ENCODE assay signal across 9 mouse cellular contexts in the genomic region with DNA sequence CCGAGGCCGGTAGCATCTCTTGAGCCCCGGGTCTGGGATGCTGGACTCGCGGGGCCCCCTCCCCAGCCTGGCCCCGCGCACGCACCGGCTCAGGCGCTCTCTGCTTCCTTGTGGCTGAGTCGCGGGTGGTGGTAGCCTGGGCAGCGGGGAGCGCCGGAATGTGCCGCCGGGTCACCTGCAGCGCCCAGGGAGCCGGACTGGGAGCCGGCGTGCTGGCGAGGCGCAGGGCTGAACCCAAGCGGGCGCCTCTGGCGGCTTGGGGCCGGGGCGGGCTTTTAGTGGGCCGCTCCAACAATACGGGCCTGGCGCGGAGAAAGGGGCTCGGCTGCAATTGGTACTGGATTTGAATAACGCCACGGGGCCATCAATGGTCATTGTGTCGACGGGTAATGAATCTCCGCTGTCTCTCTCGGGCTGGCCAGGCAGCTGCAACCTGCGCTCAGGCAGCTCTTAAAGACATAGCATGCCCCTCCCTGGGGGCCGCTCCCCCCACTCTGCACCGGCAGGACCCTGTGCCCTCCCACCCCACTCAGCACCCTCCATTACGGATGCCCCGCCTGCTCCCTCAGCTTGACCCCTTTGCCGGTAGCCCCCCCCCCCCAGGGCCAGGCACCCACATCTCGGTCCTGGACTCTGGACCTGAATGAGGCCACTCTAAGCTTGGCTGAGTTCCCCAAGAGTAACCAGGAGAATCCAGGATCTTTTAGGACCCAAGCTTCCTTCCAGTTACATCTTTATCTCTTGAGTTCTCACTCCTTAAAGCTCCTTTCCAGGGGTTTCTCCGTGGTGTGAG. TPM values are rescaled to one million over a fixed set of nuclear protein-coding genes. Genes with fewer than 3 reads are reported as not detected.
A peak's percentile ranks its signal among the peaks of the same experiment; 100 is the strongest.
DNase-seq lines count a peak whose midpoint lies in the region; ATAC-seq lines count a peak whose summit lies in the region.
"Had no signal": no experiment of that assay in that cellular context is flagged by ENCODE, and none has a peak within 500 bp of the region (broad histone marks: within the 10 kb centered on the region; RNA-seq: fewer than 3 reads in every experiment).

No protein-coding gene starts in this region.

- peaks cover 3 to 12% of the 10 kb centered on the region in 2 experiments; a peak in 3 of 4 replicates for H3K4me1 ChIP-seq in heart, embryonic 14.5 days (ENCODE audit: control insufficient read depth in 2 of 2, insufficient read depth in 2 of 2, low read length in 2 of 2)
- H3K4me1 ChIP-seq in hindbrain, embryonic 13.5 days (replicated peaks): peaks cover 77% of the 10 kb centered on the region
- peaks cover 98% of the 10 kb centered on the region for H3K4me1 ChIP-seq in midbrain, embryonic 10.5 days

- peak overlapping the region; percentile 58 for H3K4me2 ChIP-seq in heart, embryonic 14.5 days (ENCODE audit: low read length)
- peak overlapping the region; percentile 77 for H3K4me2 ChIP-seq in hindbrain, embryonic 13.5 days

- H3K9ac ChIP-seq in heart, embryonic 14.5 days (ENCODE audit: low read length): peak overlapping the region; percentile 31; the same call in 1 of the 2 replicates
- H3K9ac ChIP-seq in hindbrain, embryonic 13.5 days: peak overlapping the region; percentile 97

- 10% methylated on average over 47 of the region's 47 CpGs for WGBS in heart, embryonic 14.5 days
- WGBS in hindbrain, embryonic 13.5 days: 1% methylated on average over 46 of the region's 47 CpGs
- WGBS in midbrain, embryonic 10.5 days: 2% methylated on average over 47 of the region's 47 CpGs

- H3K27ac ChIP-seq in heart, embryonic 14.5 days (replicated peaks in 1 of 2; ENCODE audit: control insufficient read depth in 1 of 2, insufficient read depth in 1 of 2, low read depth in 2 of 2, low read length in 2 of 2): no peak overlapping the region
- H3K27ac ChIP-seq in hindbrain, embryonic 13.5 days: peak overlapping the region; percentile 97
- H3K27ac ChIP-seq in midbrain, embryonic 10.5 days (replicated peaks): peak overlapping the region; percentile 100

- intact Hi-C loops in heart, postnatal 14 days (cut with DNase I): no loop called here

- H3K9me3 ChIP-seq in heart, embryonic 14.5 days (ENCODE audit: control insufficient read depth, low read length): no peaks in the 10 kb centered on the region
- H3K9me3 ChIP-seq in hindbrain, embryonic 13.5 days: no peaks in the 10 kb centered on the region
- no peaks in the 10 kb centered on the region for H3K9me3 ChIP-seq in midbrain, embryonic 10.5 days (replicated peaks)

- H3K36me3 ChIP-seq in heart, embryonic 14.5 days (ENCODE audit: control insufficient read depth, insufficient read depth, low read length): peaks cover 24% of the 10 kb centered on the region
- H3K36me3 ChIP-seq in hindbrain, embryonic 13.5 days: peaks cover 14% of the 10 kb centered on the region
- peaks cover 40% of the 10 kb centered on the region for H3K36me3 ChIP-seq in midbrain, embryonic 10.5 days

- peak overlapping the region in 1 of 2 experiments; percentile 27; a peak in 2 of 4 replicates for H3K4me3 ChIP-seq in heart, embryonic 14.5 days (ENCODE audit: control insufficient read depth in 1 of 2, insufficient read depth in 1 of 2, low read depth in 1 of 2, low read length in 2 of 2)
- peak overlapping the region; percentile 80 for H3K4me3 ChIP-seq in hindbrain, embryonic 13.5 days
- H3K4me3 ChIP-seq in midbrain, embryonic 10.5 days: peak overlapping the region; percentile 94

- peaks cover 53% of the 10 kb centered on the region for H3K27me3 ChIP-seq in heart, embryonic 14.5 days (ENCODE audit: control insufficient read depth, insufficient read depth, low read length)
- no peaks in the 10 kb centered on the region for H3K27me3 ChIP-seq in hindbrain, embryonic 13.5 days
- peaks cover 76% of the 10 kb centered on the region for H3K27me3 ChIP-seq in midbrain, embryonic 10.5 days (ENCODE audit: low read depth, poor library complexity, severe bottlenecking)
- H3K27me3 ChIP-seq: CH12.LX had no signal

- no peak for DNase-seq in heart, postnatal 14 days
- DNase-seq in brain, adult 2 months (ENCODE audit: low read depth, low spot score): peak; percentile 88
- peak; percentile 89 for DNase-seq in midbrain, embryonic 10.5 days (ENCODE audit: low spot score)
- DNase-seq in adrenal gland, adult 8-10 months: no peak
- DNase-seq in spleen, postnatal 4 days (ENCODE audit: low spot score in 2 of 2): no peak

- ATAC-seq in heart, embryonic 14.5 days (ENCODE audit: insufficient number of reproducible peaks, insufficient read depth, low FRiP score, low read depth): no peak
- ATAC-seq in hindbrain, embryonic 13.5 days (ENCODE audit: low FRiP score): peak; percentile 47
- ATAC-seq in granulocyte monocyte progenitor cell, adult 5-6 weeks (replicated peaks; ENCODE audit: poor library complexity, severe bottlenecking): no peak

RNA-seq across cellular contexts. Expression of gene Cercam, which starts 22.7 kb away (rescaled TPM):
- polyA plus RNA-seq in heart, embryonic 14.5 days (2014; fragmentation: Nextera tagmentation; extraction: Ambion mirVana): 13.9 and 14.8 TPM in 2 replicates
- total RNA-seq in heart, postnatal 14 days (2021): 10 to 100 TPM in 1 of 2 experiments, 1 to 10 TPM in 1; 9.3 to 10.3 TPM
- 23.8 and 24.9 TPM in 2 replicates for polyA plus RNA-seq in hindbrain, embryonic 13.5 days (2015; fragmentation: Nextera tagmentation; extraction: Ambion mirVana)
- 39.1 and 42.5 TPM in 2 replicates for polyA plus RNA-seq in midbrain, embryonic 10.5 days (2016; fragmentation: Nextera tagmentation; extraction: Ambion mirVana)
- total RNA-seq in adrenal gland, adult 8-10 months (2022): 10 to 100 TPM in 3 of 4 experiments, 1 to 10 TPM in 1; 7.6 to 32.8 (median 18.4) TPM
- total RNA-seq in granulocyte monocyte progenitor cell, adult 5-6 weeks (2014; fragmentation: Nextera tagmentation): 15.2 and 20.0 TPM in 2 replicates
- 4.5 and 6.7 TPM in 2 replicates for total RNA-seq in granulocyte monocyte progenitor cell, adult 5-6 weeks (2017)

RNA-seq across cellular contexts. Expression of gene Urm1, which starts 26.4 kb away (rescaled TPM):
- 14.6 and 17.8 TPM in 2 replicates for polyA plus RNA-seq in heart, embryonic 14.5 days (2014; fragmentation: Nextera tagmentation; extraction: Ambion mirVana)
- total RNA-seq in heart, postnatal 14 days (2021): 10 to 100 TPM; 30.4 to 31.7 TPM
- 23.5 and 26.8 TPM in 2 replicates for polyA plus RNA-seq in hindbrain, embryonic 13.5 days (2015; fragmentation: Nextera tagmentation; extraction: Ambion mirVana)
- polyA plus RNA-seq in midbrain, embryonic 10.5 days (2016; fragmentation: Nextera tagmentation; extraction: Ambion mirVana): 22.3 TPM in 2 replicates
- total RNA-seq in adrenal gland, adult 8-10 months (2022): 10 to 100 TPM; 46.8 to 58.8 (median 49.5) TPM
- total RNA-seq in granulocyte monocyte progenitor cell, adult 5-6 weeks (2014; fragmentation: Nextera tagmentation): 17.0 and 24.9 TPM in 2 replicates
- total RNA-seq in granulocyte monocyte progenitor cell, adult 5-6 weeks (2017): 17.8 and 21.1 TPM in 2 replicates

RNA-seq across cellular contexts. Expression of gene Odf2, which starts 42.8 kb away (rescaled TPM):
- 46.8 and 47.2 TPM in 2 replicates for polyA plus RNA-seq in heart, embryonic 14.5 days (2014; fragmentation: Nextera tagmentation; extraction: Ambion mirVana)
- total RNA-seq in heart, postnatal 14 days (2021): 10 to 100 TPM; 24.5 to 29.1 TPM
- 70.3 and 78.3 TPM in 2 replicates for polyA plus RNA-seq in hindbrain, embryonic 13.5 days (2015; fragmentation: Nextera tagmentation; extraction: Ambion mirVana)
- 116 and 133 TPM in 2 replicates for polyA plus RNA-seq in midbrain, embryonic 10.5 days (2016; fragmentation: Nextera tagmentation; extraction: Ambion mirVana)
- 10 to 100 TPM; 31.2 to 80.8 (median 57.9) TPM for total RNA-seq in adrenal gland, adult 8-10 months (2022)
- 56.8 and 92.7 TPM in 2 replicates for total RNA-seq in granulocyte monocyte progenitor cell, adult 5-6 weeks (2014; fragmentation: Nextera tagmentation)
- total RNA-seq in granulocyte monocyte progenitor cell, adult 5-6 weeks (2017): 96.9 and 104 TPM in 2 replicates

RNA-seq across cellular contexts. Expression of gene Slc27a4, which starts 43.8 kb away (rescaled TPM):
- polyA plus RNA-seq in heart, embryonic 14.5 days (2014; fragmentation: Nextera tagmentation; extraction: Ambion mirVana): 7.8 and 9.5 TPM in 2 replicates
- 10 to 100 TPM; 20.0 to 21.7 TPM for total RNA-seq in heart, postnatal 14 days (2021)
- polyA plus RNA-seq in hindbrain, embryonic 13.5 days (2015; fragmentation: Nextera tagmentation; extraction: Ambion mirVana): 32.6 and 33.4 TPM in 2 replicates
- polyA plus RNA-seq in midbrain, embryonic 10.5 days (2016; fragmentation: Nextera tagmentation; extraction: Ambion mirVana): 16.9 and 18.1 TPM in 2 replicates
- total RNA-seq in adrenal gland, adult 8-10 months (2022): 10 to 100 TPM; 29.2 to 51.3 (median 39.1) TPM
- total RNA-seq in granulocyte monocyte progenitor cell, adult 5-6 weeks (2014; fragmentation: Nextera tagmentation): 5.1 and 6.8 TPM in 2 replicates
- total RNA-seq in granulocyte monocyte progenitor cell, adult 5-6 weeks (2017): 6.3 and 6.6 TPM in 2 replicates

RNA-seq across cellular contexts. Expression of gene Trub2, which starts 58.0 kb away (rescaled TPM):
- polyA plus RNA-seq in heart, embryonic 14.5 days (2014; fragmentation: Nextera tagmentation; extraction: Ambion mirVana): 21.9 and 23.3 TPM in 2 replicates
- total RNA-seq in heart, postnatal 14 days (2021): 10 to 100 TPM; 30.5 to 34.1 TPM
- polyA plus RNA-seq in hindbrain, embryonic 13.5 days (2015; fragmentation: Nextera tagmentation; extraction: Ambion mirVana): 40.0 and 43.0 TPM in 2 replicates
- 54.2 and 62.4 TPM in 2 replicates for polyA plus RNA-seq in midbrain, embryonic 10.5 days (2016; fragmentation: Nextera tagmentation; extraction: Ambion mirVana)
- 10 to 100 TPM; 38.8 to 73.6 (median 49.8) TPM for total RNA-seq in adrenal gland, adult 8-10 months (2022)
- 31.4 and 39.4 TPM in 2 replicates for total RNA-seq in granulocyte monocyte progenitor cell, adult 5-6 weeks (2014; fragmentation: Nextera tagmentation)
- total RNA-seq in granulocyte monocyte progenitor cell, adult 5-6 weeks (2017): 28.2 and 64.7 TPM in 2 replicates

Comparison
In these comparisons a context has a peak if more than half of its experiments do, and no peak if none do; other contexts are left out.
1. H3K27ac ChIP-seq: peak in hindbrain, embryonic 13.5 days (single experiment) and midbrain, embryonic 10.5 days (single experiment); none in heart, embryonic 14.5 days (0 of 2).
2. DNase-seq: peak in brain, adult 2 months (single experiment) and midbrain, embryonic 10.5 days (single experiment); none in heart, postnatal 14 days (0 of 2), adrenal gland, adult 8-10 months (single experiment) and spleen, postnatal 4 days (0 of 2).